Mouse (Mus musculus) gastrocnemius, adult 8-10 months (tissue): ENCODE data around the gene Det1. TPM values are rescaled to one million over a fixed set of nuclear protein-coding genes. Genes with fewer than 3 reads are reported as not detected.
A peak's percentile ranks its signal among the peaks of the same experiment; 100 is the strongest.

Experiments used
- DNase-seq, 2 experiments: peaks; one replicate each; pipeline ENCODE4 v3.0.0; 2022; ENCODE audit warnings: low spot score in 2 of 2
- total RNA-seq, 4 experiments: library from RNA; stranded (reverse); gene quantifications; 2 replicates each; pipeline ENCODE4 v1.2.4; 2022

Gene Det1
- total RNA-seq, 4 experiments from 2014 or later = 22.8 to 29.3 (median 23.3) TPM

GRCm38 (mm10) chr7:78854051-78854450, 7.0 kb upstream of the Det1 start:
- no peak for DNase-seq

DNA sequence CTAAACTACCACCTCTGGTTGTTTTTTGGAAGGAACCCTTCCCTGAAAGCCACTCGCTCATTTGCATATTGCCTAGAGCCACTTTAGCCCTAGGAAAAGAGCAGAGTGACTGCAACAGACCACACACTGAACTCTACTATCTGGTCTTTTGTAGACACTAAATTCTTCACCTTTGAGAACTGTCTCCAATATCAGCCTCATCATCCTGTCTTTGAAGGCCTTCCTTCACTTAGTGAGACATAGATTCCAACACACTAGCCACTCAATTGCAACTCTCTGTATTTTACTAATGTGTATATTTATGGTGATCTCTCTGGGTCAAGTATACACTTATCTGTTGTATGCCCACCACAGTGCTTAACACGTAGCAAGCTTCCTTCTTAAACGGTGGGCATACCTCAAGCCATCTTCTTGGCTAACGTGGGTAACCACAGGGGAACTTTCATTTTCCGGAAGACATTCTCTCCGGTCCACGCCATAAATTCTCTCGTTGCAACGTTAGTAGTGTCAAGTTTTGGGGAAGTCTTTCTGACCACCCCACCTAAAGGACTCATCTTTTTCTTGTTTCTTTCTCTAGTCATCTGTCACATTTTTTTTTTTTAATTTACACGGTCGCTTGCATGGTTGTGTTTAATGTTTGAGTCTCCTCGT, 872 bp downstream of the Det1 start:
- DNase-seq = no peak

DNA sequence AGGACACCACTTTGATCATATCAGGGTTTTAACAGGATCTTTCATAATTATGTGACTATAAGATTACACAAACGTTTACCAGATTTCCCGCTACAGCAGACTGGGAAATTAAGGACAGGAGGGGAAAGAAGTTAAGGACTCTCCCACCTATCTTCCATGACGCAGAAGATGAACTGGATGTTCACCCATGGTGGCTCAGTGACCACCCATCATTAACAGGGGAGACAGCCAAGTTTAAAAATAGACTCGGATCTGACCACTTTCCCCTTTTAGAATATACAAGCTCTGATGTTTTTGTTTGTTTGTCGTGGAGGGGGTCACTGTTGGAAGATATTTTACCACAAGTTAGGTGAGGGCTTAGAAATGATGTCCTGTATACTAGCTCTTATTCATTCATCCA, 5.5 kb downstream of the Det1 start:
- no peak for DNase-seq

DNA sequence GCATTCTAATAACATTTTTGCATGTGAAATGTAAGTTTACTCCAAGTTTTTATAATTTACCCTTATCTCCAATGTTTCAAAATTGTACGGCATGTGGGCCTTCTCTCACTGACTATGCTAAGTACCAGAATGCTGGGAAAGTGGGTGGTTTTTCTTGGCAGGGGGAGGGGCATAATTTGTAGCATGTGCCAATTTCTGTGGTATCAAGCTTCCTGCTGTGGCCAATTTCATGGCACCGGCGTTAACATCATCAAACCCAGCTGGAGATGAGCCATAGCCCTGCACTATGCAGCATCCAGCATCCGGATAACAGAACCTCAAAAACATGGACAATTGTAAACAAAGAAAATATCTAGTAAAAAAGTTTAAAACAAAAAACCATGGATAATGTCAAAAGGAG, 9.8 kb downstream of the Det1 start:
- no peak for DNase-seq

- no peak for DNase-seq
These were observed 11.4 kb downstream of the Det1 start for GRCm38 (mm10) chr7:78835656-78836055.

GRCm38 (mm10) chr7:78827749-78828362, 19.2 kb downstream of the Det1 start:
- DNase-seq = peak in 1 of 2 experiments; percentile 30

GRCm38 (mm10) chr7:78826682-78827385, 20.2 kb downstream of the Det1 start:
- DNase-seq = no peak

DNA sequence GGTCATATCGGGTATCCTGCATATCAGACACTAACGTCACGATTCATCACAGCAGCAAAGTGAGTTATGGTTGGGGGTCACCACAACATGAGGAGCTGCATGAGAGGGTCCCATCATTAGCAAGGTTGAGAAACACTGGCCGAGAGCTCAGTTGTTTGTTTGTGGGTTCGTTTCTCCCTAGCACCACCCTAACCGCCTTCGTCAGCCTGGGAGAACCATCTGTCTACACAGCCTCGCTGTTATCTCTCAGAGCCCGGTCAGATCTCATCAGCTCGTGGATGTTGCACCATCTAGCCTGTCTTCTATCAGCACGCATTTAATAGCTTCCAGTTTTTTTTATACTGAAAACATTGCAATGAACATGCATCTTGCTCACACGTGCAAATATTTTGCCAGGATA, 28.7 kb downstream of the Det1 start:
- DNase-seq = no peak

DNA sequence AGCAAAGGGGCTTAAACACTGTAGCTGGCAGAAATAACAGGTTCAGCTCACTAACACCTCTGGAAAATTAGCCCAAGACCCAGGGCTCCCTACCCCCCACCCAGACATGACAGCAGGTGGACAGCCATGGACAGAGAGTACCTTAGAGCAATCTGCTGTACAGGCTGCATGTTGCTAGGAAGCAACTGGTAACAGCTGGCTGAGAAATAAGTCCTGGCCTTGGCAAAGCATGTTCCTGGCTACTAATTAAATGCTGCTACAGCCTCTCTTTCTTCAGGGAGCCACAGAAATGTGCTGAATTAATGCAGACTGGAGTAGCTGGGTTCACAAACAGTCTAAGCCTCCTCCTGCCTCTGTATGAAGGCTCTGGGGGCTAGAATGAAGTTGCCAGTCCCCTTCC, 32.3 kb downstream of the Det1 start:
- no peak for DNase-seq

DNA sequence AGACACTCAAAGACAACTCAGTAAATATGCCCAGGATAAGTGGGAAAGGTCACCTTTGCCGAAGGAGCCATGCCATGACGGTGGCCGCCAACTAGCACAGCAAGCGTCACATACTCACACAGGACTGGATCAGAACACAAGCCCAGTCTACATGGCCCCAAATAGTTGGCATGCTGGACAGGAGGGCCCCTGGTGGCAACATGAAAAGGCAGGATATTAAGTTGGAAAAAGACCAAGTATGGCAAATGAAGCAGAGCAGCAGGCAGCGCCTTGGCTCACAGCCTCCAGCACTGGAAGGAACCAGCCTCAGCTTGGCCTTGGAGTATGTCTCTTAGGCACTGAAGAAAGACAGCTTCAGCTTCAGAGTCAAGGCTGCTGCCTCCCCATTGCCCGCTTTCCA, 33.3 kb downstream of the Det1 start:
- no peak for DNase-seq

GRCm38 (mm10) chr7:78807192-78807591, 39.9 kb downstream of the Det1 start:
- DNase-seq = no peak

GRCm38 (mm10) chr7:78803841-78804240, 43.2 kb downstream of the Det1 start:
- no peak for DNase-seq

GRCm38 (mm10) chr7:78799730-78800496, 47.1 kb downstream of the Det1 start:
- DNase-seq = no peak

GRCm38 (mm10) chr7:78797843-78798455, 49.1 kb downstream of the Det1 start:
- no peak for DNase-seq

DNA sequence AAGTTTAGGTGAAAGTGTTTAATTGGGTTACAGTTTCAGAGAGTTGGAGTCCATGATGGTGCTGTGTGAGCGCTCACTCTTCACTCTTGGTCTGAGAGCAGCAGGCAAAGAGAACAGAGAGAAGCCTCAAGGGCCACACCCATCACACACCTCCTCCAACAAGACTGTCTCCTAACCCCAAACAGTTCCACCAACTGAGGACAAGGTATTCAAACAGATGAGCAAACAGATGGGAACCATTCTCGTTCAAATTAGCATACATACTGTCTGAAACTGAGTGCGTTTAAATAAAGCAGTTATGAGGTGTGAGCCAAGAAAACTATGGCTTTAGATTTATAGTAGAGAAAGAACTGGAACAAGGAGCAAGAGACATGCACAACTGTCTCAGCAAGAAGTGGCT, 50.4 kb downstream of the Det1 start:
- DNase-seq = no peak

GRCm38 (mm10) chr7:78794571-78795092, 52.4 kb downstream of the Det1 start:
- DNase-seq = no peak

DNA sequence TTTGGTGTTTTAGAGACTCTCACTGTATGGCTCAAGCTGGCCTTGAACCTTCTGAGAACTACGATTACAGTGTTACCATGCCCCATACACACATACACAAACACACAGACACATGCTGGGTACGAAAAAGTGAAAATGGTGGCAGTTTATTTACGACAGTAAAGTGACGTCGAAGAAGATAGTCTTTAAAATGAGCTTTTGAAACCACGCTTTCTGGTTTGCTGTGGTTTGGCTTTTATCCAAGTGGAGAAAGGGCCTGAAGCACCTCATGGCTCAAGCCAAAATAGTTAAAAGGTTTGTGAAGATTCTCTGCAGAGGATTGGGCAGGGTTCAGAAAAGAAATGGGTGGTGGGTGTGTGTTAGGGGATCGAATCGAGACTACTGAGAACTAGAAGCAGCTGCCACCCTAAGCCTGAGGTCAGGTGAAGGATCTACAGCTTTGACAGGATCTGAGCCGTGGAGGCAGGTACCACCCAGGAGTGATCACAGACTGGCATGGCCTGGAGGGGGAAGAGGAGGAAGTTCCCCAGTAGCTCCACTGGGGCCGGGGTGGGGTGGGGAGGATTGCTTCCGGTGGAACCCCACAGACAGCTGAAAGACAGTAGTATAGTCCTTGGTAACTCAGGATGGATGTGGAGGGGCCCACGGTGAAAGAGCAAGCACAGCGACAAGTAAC, 53.0 kb downstream of the Det1 start:
- no peak for DNase-seq

DNA sequence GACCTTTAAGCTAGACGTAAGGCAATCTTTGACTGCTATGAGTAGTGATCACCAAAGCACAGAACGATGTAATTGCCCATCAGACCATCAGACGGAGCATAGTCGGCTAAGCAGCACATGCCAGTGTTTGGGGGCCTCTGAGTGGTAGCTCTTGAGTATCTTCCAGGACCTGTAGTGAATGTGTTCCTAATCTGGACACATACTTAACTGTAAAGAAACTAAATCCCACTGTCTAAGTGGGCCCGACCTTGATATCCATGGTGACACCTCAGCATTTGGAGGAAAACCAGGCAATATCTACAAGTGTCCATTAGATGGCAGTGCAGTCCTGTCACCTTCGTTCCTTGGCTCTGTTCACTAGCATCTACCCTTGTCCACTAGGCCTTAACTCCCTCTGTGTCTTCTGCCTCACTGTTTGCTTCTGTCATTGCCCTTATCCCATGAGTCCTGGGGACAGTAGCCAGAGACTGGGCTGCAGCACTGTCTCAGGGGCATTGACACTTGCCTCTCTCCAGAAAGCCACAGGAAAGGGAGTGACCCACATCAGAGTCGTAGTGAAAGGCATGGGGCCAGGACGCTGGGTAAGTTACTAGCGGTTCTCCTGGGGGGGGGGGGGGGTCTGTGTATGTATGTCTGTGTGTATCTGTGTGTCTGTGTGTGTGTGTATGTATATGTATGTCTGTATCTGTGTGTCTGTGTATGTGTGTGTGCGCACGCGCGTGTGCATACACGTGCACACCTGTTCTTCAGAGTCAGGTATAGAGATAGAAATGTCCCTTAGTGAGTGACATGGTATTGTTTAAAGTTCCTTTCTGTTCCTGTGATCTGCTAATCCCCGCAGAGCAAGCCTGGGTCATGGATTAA, 55.5 kb downstream of the Det1 start:
- DNase-seq = peak; percentile 21 to 33

DNA sequence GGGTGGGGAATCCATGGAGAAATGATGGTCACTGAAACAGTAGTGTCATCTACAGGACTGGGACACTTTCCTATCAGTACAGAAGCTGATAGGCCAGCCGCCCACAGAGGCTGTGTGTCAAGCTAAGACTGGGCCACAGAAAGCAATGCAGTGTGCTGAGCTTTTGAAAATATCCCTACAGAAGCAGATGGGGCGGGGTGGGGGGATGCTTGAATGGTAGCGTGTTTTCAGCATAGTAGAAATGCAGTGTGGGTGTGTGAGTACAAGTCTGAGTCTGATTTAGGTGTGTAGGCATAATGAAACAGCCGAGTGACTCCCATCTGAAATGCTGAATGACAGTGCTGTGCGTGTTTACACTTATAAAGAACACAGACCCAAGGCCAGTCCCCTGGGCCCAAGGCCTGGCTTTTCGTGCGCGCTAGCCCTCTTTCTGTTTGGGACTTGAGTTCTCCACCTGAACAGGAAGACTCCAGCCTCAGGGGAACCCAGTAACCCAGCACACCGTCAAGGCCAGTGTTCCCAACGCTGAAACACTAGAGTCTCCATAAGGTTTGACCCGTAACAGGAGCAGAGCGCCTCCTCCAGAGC, 59.2 kb downstream of the Det1 start:
- DNase-seq = no peak
